Mouse (Mus musculus) forebrain, embryonic 12.5 days (tissue): ENCODE measurements around the gene Ccdc86. TPM values are rescaled to one million over a fixed set of nuclear protein-coding genes. Genes with fewer than 3 reads are reported as not detected.

ENCODE experiments used
- ATAC-seq: fragments of 200-750 bp; cut with Nextera tagmentation; 2 replicates; pipeline ENCODE4 v1.8.0; 2017; ENCODE audit warnings: moderate TSS enrichment; ENCODE audit not compliant: low FRiP score
- H3K27ac ChIP-seq: fragments of 300-500 bp; sonication (generic); 2 replicates; pipeline ENCODE4 v1.5.1; 2016; ENCODE audit warnings: mild to moderate bottlenecking
- H3K27me3 ChIP-seq: fragments of 300-500 bp; sonication (generic); 2 replicates; pipeline ENCODE4 v1.6.1; 2016; ENCODE audit warnings: mild to moderate bottlenecking
- H3K36me3 ChIP-seq: fragments of 300-500 bp; sonication (generic); replicated peaks from 2 replicates; pipeline ENCODE4 v1.6.1; 2016; ENCODE audit warnings: mild to moderate bottlenecking
- H3K4me1 ChIP-seq: fragments of 300-500 bp; sonication (generic); 2 replicates; pipeline ENCODE4 v1.6.1; 2016
- H3K4me2 ChIP-seq: fragments of 300-500 bp; sonication (generic); 2 replicates; pipeline ENCODE4 v1.6.1; 2016; ENCODE audit warnings: mild to moderate bottlenecking, moderate library complexity
- H3K4me3 ChIP-seq: fragments of 300-500 bp; sonication (generic); replicated peaks from 2 replicates; pipeline ENCODE4 v1.5.1; 2016; ENCODE audit warnings: mild to moderate bottlenecking
- H3K9ac ChIP-seq: fragments of 300-500 bp; sonication (generic); 2 replicates; pipeline ENCODE4 v1.6.1; 2016; ENCODE audit warnings: mild to moderate bottlenecking
- H3K9me3 ChIP-seq: fragments of 300-500 bp; sonication (generic); 2 replicates; pipeline ENCODE4 v1.6.1; 2016
- WGBS: fragments of 180-500 bp; shearing (Covaris S2); methylation state at CpG from one replicate; pipeline ENCODE4 v1.1.7; 2016; 5-methylcytosine and 5-hydroxymethylcytosine counted together
- polyA plus RNA-seq: library from polyadenylated mRNA; unstranded; fragments of >200 nt; fragmentation: Nextera tagmentation; extraction: Ambion mirVana; gene quantifications from 2 replicates; pipeline ENCODE4 v1.2.1, GENCODE M21; 2016

Ccdc86 gene
- polyA plus RNA-seq, 1 experiment from 2014 or later: 27.0 TPM

DNA sequence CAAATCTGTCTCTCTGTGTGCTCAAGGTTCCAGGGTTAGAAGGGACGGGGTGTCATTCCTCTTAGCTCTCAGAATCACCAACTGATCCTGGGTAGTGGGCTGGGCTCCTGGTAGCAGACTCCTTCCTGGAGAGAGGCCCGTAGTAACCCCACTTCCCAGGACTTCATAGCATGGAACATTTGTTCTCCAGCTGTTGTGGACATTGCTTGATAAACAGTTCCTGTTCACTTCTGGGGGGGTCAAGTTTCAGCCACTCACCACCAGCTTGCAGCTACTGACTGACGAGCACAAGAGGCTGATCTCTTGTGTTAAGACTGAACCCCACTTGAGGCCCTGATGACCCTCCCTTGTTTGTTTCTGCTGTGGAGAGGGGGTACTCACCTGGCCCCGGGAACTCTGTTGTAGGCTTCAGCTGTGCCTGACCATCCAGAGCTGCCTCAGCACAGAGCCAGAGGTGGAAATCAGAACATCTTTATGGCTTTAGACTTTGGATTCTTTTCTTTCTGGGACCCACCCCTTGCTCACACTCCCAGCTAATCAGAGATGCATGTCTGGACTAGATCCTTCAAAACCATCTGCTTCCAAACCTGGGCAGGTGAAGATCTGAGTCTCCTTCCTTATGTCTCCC is 25.3 kb upstream of the Ccdc86 start, which contains the start of gene Ms4a10:
Gene Ms4a10, minus strand, starts transcription at position 433 of the 628 bp plus-strand sequence.
- Histone ChIP-seq H3K4me1 (peaks cover under 1% of the 10 kb centered on the region; the same call in 1 of the 2 replicates), H3K27ac (no peak within 1 kb of the TSS), H3K27me3 (no peaks in the 10 kb centered on the region), H3K4me2 (no peak within 1 kb of the TSS), H3K9ac (no peak within 1 kb of the TSS), H3K36me3 (no peaks in the 10 kb centered on the region), H3K4me3 (no peak within 1 kb of the TSS), H3K9me3 (0 out of 2 replicates have a peak, but pooled peaks cover 5% of the 10 kb centered on the region)
- WGBS: 75% methylated on average over 4 of the region's 4 CpGs
- no peak for ATAC-seq

DNA sequence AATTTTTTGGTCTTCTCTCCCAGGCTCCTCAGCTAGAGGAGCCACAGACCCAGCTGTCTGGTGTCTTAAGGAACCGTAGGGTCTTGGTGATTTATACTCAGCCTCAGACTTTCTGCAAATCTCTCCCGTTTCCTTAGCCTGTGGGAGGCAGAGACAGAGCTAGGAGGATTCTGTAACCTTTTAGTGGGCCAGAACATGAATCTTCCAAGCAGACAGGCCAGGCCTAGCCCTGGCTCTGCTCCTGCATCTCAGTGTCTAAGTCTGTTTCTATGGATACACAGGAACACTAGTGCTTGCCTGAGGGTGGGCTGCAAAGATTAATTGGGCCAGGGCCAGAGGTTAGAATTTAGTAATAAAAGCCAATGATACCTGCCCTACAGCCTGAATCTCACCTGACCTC is 24.1 kb upstream of the Ccdc86 start:
- no peak for ATAC-seq
- Histone ChIP-seq H3K9ac (no peak overlapping the region), H3K4me2 (no peak overlapping the region), H3K4me3 (no peak overlapping the region), H3K27ac (no peak overlapping the region), H3K4me1 (no peaks in the 10 kb centered on the region), H3K36me3 (no peaks in the 10 kb centered on the region), H3K27me3 (no peaks in the 10 kb centered on the region), H3K9me3 (0 out of 2 replicates have a peak, but pooled peaks cover 5% of the 10 kb centered on the region)
- WGBS: 69% methylated on average over 2 of the region's 2 CpGs

DNA sequence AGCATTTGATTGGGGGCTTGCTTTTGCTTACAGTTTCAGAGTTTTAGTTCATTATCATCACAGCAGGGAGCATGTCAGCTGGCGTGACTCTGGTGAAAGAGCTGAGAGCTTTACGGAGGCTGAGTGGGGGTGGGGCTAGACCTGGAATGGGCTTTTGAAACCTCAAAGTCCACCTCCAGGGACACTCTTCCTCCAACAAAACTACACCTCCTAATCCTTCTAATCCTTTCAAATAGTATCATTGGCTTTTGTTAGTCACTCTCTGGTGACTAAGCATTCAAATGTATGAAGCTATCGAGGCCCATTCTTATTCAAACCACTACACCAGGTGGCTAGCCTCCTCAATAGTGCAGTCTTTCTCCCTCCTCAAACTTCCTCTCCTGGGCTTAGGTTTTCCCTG is 23.6 kb upstream of the Ccdc86 start:
- H3K4me3 ChIP-seq: no peak overlapping the region
- 13% methylated on average over 3 of the region's 3 CpGs for WGBS
- no peak for ATAC-seq
- no peak overlapping the region for H3K4me2 ChIP-seq
- no peaks in the 10 kb centered on the region for H3K36me3 ChIP-seq
- H3K27me3 ChIP-seq: no peaks in the 10 kb centered on the region
- no peak overlapping the region for H3K27ac ChIP-seq
- H3K9ac ChIP-seq: no peak overlapping the region
- H3K9me3 ChIP-seq: 0 out of 2 replicates have a peak, but pooled peaks cover 5% of the 10 kb centered on the region
- H3K4me1 ChIP-seq: no peaks in the 10 kb centered on the region

DNA sequence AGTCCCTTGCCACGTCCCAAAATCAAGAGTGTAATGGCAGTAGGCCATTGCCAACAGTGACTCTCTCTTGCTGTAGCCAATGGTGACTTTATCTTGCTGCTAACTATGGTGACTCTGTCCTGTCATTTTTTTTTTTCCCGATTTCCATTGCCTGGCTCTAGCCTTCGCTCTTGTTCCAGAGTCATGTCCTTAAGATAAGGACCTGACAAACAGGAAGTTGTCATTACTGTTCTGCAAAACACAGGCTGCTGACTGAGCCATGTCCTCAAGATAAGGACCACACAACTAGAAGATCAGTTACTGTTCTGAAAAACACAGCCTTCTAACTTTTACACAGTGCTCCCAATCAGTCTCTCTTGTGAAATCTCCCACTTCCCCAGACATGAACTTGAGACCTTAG is 21.4 kb upstream of the Ccdc86 start:
- H3K9me3 ChIP-seq: 0 out of 2 replicates have a peak, but pooled peaks cover 5% of the 10 kb centered on the region
- 85% methylated on average over 3 of the region's 3 CpGs for WGBS
- H3K36me3 ChIP-seq: no peaks in the 10 kb centered on the region
- no peak overlapping the region for H3K27ac ChIP-seq
- no peak overlapping the region for H3K4me3 ChIP-seq
- no peak for ATAC-seq
- H3K27me3 ChIP-seq: no peaks in the 10 kb centered on the region
- no peak overlapping the region for H3K4me2 ChIP-seq
- no peak overlapping the region for H3K9ac ChIP-seq
- H3K4me1 ChIP-seq: no peaks in the 10 kb centered on the region

DNA sequence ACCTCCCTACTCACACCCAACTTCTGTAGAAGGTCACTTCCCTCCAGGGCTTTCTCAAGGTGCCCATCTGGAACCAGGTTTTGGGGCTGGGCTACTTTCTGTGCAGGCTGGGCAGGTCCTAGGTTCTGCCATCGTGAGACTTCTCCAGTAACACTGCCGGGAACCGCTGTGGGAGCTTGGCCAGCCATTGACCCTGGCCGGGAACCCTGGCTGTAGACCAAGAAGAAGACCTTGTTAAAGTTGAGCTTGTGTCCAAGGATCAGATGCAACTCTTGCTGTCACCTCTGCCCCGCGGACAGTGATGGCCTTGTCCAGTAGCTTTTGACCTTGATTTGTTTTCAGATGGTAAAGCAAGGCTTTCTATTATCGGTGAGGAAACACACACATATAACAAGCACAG is 19.5 kb upstream of the Ccdc86 start:
- Histone ChIP-seq H3K36me3 (no peaks in the 10 kb centered on the region), H3K9me3 (0 out of 2 replicates have a peak, but pooled peaks cover 5% of the 10 kb centered on the region), H3K4me3 (no peak overlapping the region), H3K27ac (no peak overlapping the region), H3K4me1 (no peaks in the 10 kb centered on the region), H3K4me2 (no peak overlapping the region), H3K9ac (no peak overlapping the region), H3K27me3 (no peaks in the 10 kb centered on the region)
- WGBS: 90% methylated on average over 7 of the region's 7 CpGs
- ATAC-seq: no peak

DNA sequence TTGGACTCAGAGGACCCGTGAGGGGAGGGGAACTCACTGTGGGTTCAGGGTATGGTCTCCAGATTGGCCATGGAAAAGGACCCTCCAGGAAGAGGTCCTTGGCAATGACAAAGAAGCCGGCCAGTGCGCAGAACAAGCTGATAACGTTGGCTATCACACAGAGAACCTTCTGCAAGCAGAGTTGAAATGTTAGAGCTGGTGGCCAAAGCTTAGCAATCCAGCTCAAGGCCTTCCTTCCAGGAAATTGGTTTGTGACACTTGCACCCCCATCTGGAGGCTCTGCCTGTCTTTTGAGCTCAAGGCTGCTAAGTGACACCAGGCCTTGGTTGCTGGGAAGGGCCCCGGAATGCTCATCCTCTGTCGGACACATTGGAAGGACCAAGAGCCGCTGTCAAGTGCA is 16.7 kb upstream of the Ccdc86 start:
- Histone ChIP-seq H3K36me3 (no peaks in the 10 kb centered on the region), H3K9me3 (0 out of 2 replicates have a peak, but pooled peaks cover 2% of the 10 kb centered on the region), H3K27ac (no peak overlapping the region), H3K4me3 (no peak overlapping the region), H3K4me1 (no peaks in the 10 kb centered on the region), H3K27me3 (0 out of 2 replicates have a peak, but pooled peaks cover 4% of the 10 kb centered on the region), H3K9ac (no peak overlapping the region), H3K4me2 (no peak overlapping the region)
- 84% methylated on average over 7 of the region's 7 CpGs for WGBS
- ATAC-seq: no peak

DNA sequence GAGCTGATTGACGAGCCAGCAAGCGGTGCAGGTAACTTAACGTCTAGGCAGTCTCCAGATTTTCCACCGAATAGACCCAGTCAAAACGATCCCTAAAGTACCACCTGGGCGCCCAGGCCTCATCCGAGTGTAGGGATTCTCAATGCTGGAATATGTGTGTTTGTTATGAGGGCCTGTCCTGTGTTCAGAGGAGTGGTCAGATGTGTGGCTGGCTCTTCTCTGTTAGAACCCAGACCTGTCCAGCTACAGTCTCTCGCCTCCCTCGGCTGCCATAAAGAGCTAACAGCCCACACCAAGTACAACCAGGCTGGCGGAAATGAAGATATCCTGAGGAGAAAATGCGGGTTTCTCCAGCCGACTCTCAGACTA is 10.9 kb upstream of the Ccdc86 start:
- H3K4me3 ChIP-seq: no peak overlapping the region
- H3K27ac ChIP-seq: no peak overlapping the region
- WGBS: 45% methylated on average over 12 of the region's 12 CpGs
- 0 out of 2 replicates have a peak, but pooled peaks cover 4% of the 10 kb centered on the region for H3K27me3 ChIP-seq
- H3K4me1 ChIP-seq: peaks cover 4% of the 10 kb centered on the region
- ATAC-seq: peak; percentile 36; the same call in 1 of the 2 replicates
- no peaks in the 10 kb centered on the region for H3K9me3 ChIP-seq
- H3K4me2 ChIP-seq: no peak overlapping the region
- no peak overlapping the region for H3K9ac ChIP-seq
- no peaks in the 10 kb centered on the region for H3K36me3 ChIP-seq

DNA sequence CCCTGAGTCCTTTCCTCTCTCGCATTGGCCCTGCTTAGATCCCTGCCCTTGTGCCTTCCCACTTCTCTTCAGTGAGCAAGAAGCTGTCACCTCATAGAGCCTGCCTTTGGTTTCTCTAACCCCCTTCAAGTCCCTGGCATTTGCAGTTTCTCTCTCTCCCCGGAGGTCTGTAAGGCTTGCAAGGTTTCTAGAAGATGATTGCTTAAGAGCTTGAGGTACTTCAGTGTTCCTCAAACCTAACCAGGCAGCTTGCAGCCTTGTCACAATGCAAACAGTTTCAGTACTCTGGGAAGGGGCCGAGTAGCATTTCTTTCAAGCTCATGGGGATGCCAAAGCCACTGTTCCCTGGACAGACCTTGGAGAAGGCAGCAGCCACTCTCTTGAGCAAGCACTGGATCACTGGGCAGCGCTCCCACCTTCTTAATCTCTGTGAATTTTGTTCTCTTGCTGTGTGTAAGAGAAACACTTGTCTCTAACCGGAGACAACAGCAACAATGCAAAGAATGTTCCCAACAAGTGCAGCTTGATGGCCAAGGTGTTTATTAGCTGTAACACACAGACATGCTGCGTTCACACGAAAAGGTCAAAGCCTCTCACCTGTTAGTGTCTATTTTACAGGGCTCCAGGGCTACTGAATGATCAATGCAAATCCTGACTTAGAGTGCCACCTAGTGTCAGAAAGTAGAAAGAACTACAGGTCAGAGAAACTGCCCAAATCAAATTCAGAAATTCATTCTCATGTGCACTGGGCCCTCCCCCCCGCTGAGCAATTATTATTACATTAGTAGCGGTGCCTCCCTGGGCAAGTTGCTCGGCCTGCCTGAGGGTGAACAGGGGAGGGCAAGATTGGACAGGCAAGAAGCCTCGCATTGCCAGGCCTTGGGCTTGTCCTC is 10.3 kb upstream of the Ccdc86 start:
- H3K9me3 ChIP-seq: no peaks in the 10 kb centered on the region
- peaks cover 4% of the 10 kb centered on the region for H3K4me1 ChIP-seq
- H3K27ac ChIP-seq: no peak overlapping the region
- H3K27me3 ChIP-seq: 0 out of 2 replicates have a peak, but pooled peaks cover 4% of the 10 kb centered on the region
- peak; percentile 44; the same call in 1 of the 2 replicates for ATAC-seq
- no peak overlapping the region for H3K4me3 ChIP-seq
- no peak overlapping the region for H3K4me2 ChIP-seq
- H3K36me3 ChIP-seq: no peaks in the 10 kb centered on the region
- H3K9ac ChIP-seq: no peak overlapping the region
- 36% methylated on average over 11 of the region's 11 CpGs for WGBS

DNA sequence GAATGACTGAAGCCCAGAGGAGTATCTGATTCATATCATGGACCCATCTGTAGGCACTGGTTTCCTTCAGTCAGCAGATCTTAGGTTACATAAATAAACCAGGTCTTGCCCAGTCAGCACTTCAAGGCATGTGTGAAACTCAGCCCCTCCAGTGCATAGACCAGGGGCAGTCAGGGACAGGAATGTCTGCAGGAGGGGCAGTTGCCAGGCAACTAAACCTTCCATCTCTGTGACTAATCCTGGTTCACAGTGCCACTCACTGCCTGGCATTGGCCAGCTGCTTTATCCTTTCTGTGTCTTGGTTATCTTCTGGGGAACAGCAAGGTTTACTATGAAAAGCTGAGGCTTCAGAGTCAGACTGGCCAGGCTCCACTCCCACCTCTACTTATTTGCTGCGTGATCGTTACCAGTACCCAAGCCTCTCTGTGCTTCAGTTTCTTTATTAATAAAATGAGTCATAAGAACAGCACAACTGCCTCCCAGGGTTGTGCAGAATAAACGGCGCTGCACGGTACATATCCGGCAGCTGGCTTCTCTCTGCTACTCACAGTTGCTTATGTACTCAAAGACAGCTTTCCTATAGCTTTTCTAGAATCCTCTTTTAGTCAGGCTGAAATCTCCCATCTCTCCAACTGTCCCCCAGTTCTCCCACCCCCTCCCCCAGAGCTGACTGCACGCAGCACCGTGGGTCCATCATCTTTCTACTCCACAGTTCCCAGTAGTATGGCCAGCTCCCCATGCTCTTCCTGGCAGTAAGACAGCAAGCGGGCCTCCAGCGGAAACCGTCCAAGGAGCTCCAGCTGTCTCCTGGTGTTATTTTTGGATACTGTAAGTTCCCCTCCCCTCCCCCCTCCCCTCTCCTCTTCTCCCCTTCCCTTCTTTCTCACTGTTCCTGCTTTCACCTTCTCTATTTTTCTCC is 3.2 kb upstream of the Ccdc86 start:
- Histone ChIP-seq H3K9me3 (no peaks in the 10 kb centered on the region), H3K4me2 (no peak overlapping the region), H3K4me3 (no peak overlapping the region), H3K9ac (no peak overlapping the region), H3K4me1 (peaks cover 17% of the 10 kb centered on the region), H3K27me3 (no peaks in the 10 kb centered on the region; the same call in 1 of the 2 replicates), H3K27ac (no peak overlapping the region), H3K36me3 (no peaks in the 10 kb centered on the region)
- 78% methylated on average over 11 of the region's 11 CpGs for WGBS
- no peak for ATAC-seq

DNA sequence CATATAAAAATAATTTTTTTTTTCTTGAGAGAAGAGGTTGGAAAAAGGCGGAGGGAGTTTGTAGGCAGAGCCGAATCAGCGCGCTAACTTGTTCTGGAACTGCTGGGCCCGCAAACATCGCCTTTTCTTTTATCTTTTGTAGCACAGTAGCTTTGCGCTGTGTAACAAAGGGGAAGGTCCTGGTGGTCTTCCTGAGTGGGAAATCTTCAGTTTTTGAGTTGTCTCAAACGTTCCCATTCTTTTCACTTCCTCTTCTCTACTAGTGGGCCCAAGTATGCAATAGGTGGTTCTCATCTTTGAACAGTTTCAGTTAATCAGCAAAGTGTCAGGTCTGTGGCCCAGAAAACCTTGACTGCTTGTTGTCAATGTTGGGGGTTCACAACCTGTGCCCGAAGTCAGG is 492 bp upstream of the Ccdc86 start:
- H3K36me3 ChIP-seq: peaks cover 17% of the 10 kb centered on the region

DNA sequence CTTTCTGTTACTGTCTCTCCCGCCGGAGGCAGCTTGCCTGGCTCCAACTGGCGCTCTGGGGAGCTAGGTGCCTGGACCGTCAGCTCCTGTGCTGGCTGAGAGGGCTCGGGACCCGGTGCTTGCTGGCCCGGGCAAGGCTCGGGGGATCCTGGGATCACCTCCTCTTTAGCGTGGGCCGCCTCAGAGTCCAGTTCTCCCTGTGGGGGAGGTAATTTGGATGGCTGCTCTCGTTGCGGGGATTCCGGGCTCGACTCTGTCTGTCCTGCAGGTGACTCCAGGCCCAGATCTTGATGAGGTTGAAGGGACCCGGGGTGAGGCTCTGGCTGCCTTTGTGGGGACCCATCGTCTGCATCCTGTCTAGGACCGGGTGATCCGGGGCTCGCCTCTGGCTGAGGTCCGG is 650 bp downstream of the Ccdc86 start:
- H3K9ac ChIP-seq: peak overlapping the region; percentile 74
- peaks cover 28% of the 10 kb centered on the region for H3K4me1 ChIP-seq
- peak overlapping the region; percentile 100 for H3K4me2 ChIP-seq
- no peak overlapping the region for H3K27ac ChIP-seq
- H3K4me3 ChIP-seq: peak overlapping the region; percentile 65
- no peak for ATAC-seq
- WGBS: under 1% methylated on average over 20 of the region's 20 CpGs
- no peaks in the 10 kb centered on the region for H3K9me3 ChIP-seq
- H3K36me3 ChIP-seq: peaks cover 28% of the 10 kb centered on the region
- H3K27me3 ChIP-seq: no peaks in the 10 kb centered on the region; the same call in 1 of the 2 replicates

More for the DNA sequence above, 492 bp upstream of the Ccdc86 start:
- Histone ChIP-seq H3K27me3 (no peaks in the 10 kb centered on the region; the same call in 1 of the 2 replicates), H3K27ac (0 out of 2 replicates have a peak overlapping the region, but pooled peaks have one; percentile 33), H3K4me1 (peaks cover 28% of the 10 kb centered on the region), H3K9ac (peak overlapping the region; percentile 53), H3K4me2 (peak overlapping the region; percentile 100), H3K9me3 (no peaks in the 10 kb centered on the region), H3K4me3 (peak overlapping the region; percentile 65)
- WGBS: 29% methylated on average over 9 of the region's 9 CpGs
- ATAC-seq: no peak; the same call in 1 of the 2 replicates
